Mouse (Mus musculus): ENCODE results near the gene Mrrf. TPM values are rescaled to one million over a fixed set of nuclear protein-coding genes. Genes with fewer than 3 reads are reported as not detected.

The Mrrf gene
- polyA plus RNA-seq, 1 experiment from 2014 or later: 30.4 TPM

- Histone ChIP-seq H3K36me3 (ENCODE audit: insufficient read depth) (no peaks in the 10 kb centered on the region), H3K27ac (ENCODE audit: low read depth) (no peak overlapping the region; the same call in 1 of the 2 replicates), H3K4me2 (peak overlapping the region; percentile 36; the same call in 1 of the 2 replicates), H3K4me3 (ENCODE audit: low read depth, low read length) (peak overlapping the region; percentile 12; the same call in 1 of the 2 replicates), H3K27me3 (ENCODE audit: insufficient read depth, low read length) (peaks cover 27% of the 10 kb centered on the region), H3K9ac (no peak overlapping the region), H3K4me1 (ENCODE audit: insufficient read depth) (peaks cover 9% of the 10 kb centered on the region; the same call in 1 of the 2 replicates), H3K9me3 (ENCODE audit: low read depth, low read length) (no peaks in the 10 kb centered on the region)
- TF ChIP-seq CTCF (IDR thresholded peaks at IDR 0.05; ENCODE audit: low read depth): no peak
- ATAC-seq (ENCODE audit: insufficient read depth) (no peak), DNase-seq (peak; percentile 64)
- WGBS: 4% methylated on average over 33 of the region's 34 CpGs
Observed at GRCm38 (mm10) chr2:36210796-36211195, 74.6 kb downstream of the Mrrf start.

- Histone ChIP-seq H3K4me3 (ENCODE audit: low read depth, low read length) (no peak overlapping the region), H3K4me2 (no peak overlapping the region), H3K27ac (ENCODE audit: low read depth) (no peak overlapping the region), H3K9ac (no peak overlapping the region), H3K4me1 (ENCODE audit: insufficient read depth) (peaks cover 18% of the 10 kb centered on the region; the same call in 1 of the 2 replicates), H3K36me3 (ENCODE audit: insufficient read depth) (no peaks in the 10 kb centered on the region), H3K9me3 (ENCODE audit: low read depth, low read length) (no peaks in the 10 kb centered on the region), H3K27me3 (ENCODE audit: insufficient read depth, low read length) (peaks cover 27% of the 10 kb centered on the region)
- ATAC-seq (ENCODE audit: insufficient read depth) (no peak), DNase-seq (peak; percentile 50)
- no peak for TF ChIP-seq CTCF (IDR thresholded peaks at IDR 0.05; ENCODE audit: low read depth)
- 35% methylated on average over 7 of the region's 7 CpGs for WGBS
Observed at GRCm38 (mm10) chr2:36211785-36212184, 75.6 kb downstream of the Mrrf start.

GRCm38 (mm10) chr2:36213108-36213507 is 76.9 kb downstream of the Mrrf start:
- peaks cover 27% of the 10 kb centered on the region for H3K27me3 ChIP-seq (ENCODE audit: insufficient read depth, low read length)
- WGBS: 32% methylated on average over 7 of the region's 7 CpGs
- H3K36me3 ChIP-seq (ENCODE audit: insufficient read depth): no peaks in the 10 kb centered on the region
- ATAC-seq (ENCODE audit: insufficient read depth) (no peak), DNase-seq (peak; percentile 66)
- H3K27ac ChIP-seq (ENCODE audit: low read depth): no peak overlapping the region
- no peaks in the 10 kb centered on the region for H3K9me3 ChIP-seq (ENCODE audit: low read depth, low read length)
- no peak for TF ChIP-seq CTCF (IDR thresholded peaks at IDR 0.05; ENCODE audit: low read depth)
- no peak overlapping the region for H3K4me3 ChIP-seq (ENCODE audit: low read depth, low read length)
- H3K4me2 ChIP-seq: no peak overlapping the region
- H3K9ac ChIP-seq: no peak overlapping the region
- peaks cover 31% of the 10 kb centered on the region for H3K4me1 ChIP-seq (ENCODE audit: insufficient read depth)

- TF ChIP-seq CTCF (IDR thresholded peaks at IDR 0.05; ENCODE audit: low read depth): peak; percentile 96
- Histone ChIP-seq H3K36me3 (ENCODE audit: insufficient read depth) (no peaks in the 10 kb centered on the region), H3K4me1 (ENCODE audit: insufficient read depth) (peaks cover 33% of the 10 kb centered on the region), H3K9ac (no peak overlapping the region), H3K27me3 (ENCODE audit: insufficient read depth, low read length) (peaks cover 27% of the 10 kb centered on the region), H3K4me2 (peak overlapping the region; percentile 45; the same call in 1 of the 2 replicates), H3K4me3 (ENCODE audit: low read depth, low read length) (no peak overlapping the region), H3K9me3 (ENCODE audit: low read depth, low read length) (no peaks in the 10 kb centered on the region), H3K27ac (ENCODE audit: low read depth) (peak overlapping the region; percentile 28; the same call in 1 of the 2 replicates)
- 4% methylated on average over 8 of the region's 8 CpGs for WGBS
- ATAC-seq (ENCODE audit: insufficient read depth): peak; percentile 71
- DNase-seq: peak; percentile 97
Observed at GRCm38 (mm10) chr2:36214023-36214422, 77.8 kb downstream of the Mrrf start.

GRCm38 (mm10) chr2:36214425-36214824 is 78.2 kb downstream of the Mrrf start:
- H3K4me1 ChIP-seq (ENCODE audit: insufficient read depth): peaks cover 33% of the 10 kb centered on the region
- no peak overlapping the region for H3K9ac ChIP-seq
- WGBS: 50% methylated on average over 5 of the region's 5 CpGs
- H3K9me3 ChIP-seq (ENCODE audit: low read depth, low read length): no peaks in the 10 kb centered on the region
- H3K4me3 ChIP-seq (ENCODE audit: low read depth, low read length): no peak overlapping the region
- TF ChIP-seq CTCF (IDR thresholded peaks at IDR 0.05; ENCODE audit: low read depth): peak; percentile 57
- no peak overlapping the region for H3K27ac ChIP-seq (ENCODE audit: low read depth)
- ATAC-seq (ENCODE audit: insufficient read depth): no peak
- H3K27me3 ChIP-seq (ENCODE audit: insufficient read depth, low read length): peaks cover 26% of the 10 kb centered on the region
- DNase-seq: peak; percentile 80
- H3K36me3 ChIP-seq (ENCODE audit: insufficient read depth): no peaks in the 10 kb centered on the region
- H3K4me2 ChIP-seq: peak overlapping the region; percentile 45; the same call in 1 of the 2 replicates

GRCm38 (mm10) chr2:36215203-36215739 is 79.1 kb downstream of the Mrrf start:
- no peak for TF ChIP-seq CTCF (IDR thresholded peaks at IDR 0.05; ENCODE audit: low read depth)
- Histone ChIP-seq H3K9me3 (ENCODE audit: low read depth, low read length) (no peaks in the 10 kb centered on the region), H3K4me3 (ENCODE audit: low read depth, low read length) (no peak overlapping the region), H3K27ac (ENCODE audit: low read depth) (no peak overlapping the region), H3K9ac (no peak overlapping the region), H3K27me3 (ENCODE audit: insufficient read depth, low read length) (peaks cover 17% of the 10 kb centered on the region), H3K4me2 (no peak overlapping the region), H3K4me1 (ENCODE audit: insufficient read depth) (peaks cover 33% of the 10 kb centered on the region), H3K36me3 (ENCODE audit: insufficient read depth) (no peaks in the 10 kb centered on the region)
- WGBS: 89% methylated on average over 5 of the region's 5 CpGs
- no peak for ATAC-seq (ENCODE audit: insufficient read depth)
- no peak for DNase-seq

GRCm38 (mm10) chr2:36216546-36216945 is 80.4 kb downstream of the Mrrf start:
- Histone ChIP-seq H3K9me3 (ENCODE audit: low read depth, low read length) (no peaks in the 10 kb centered on the region), H3K36me3 (ENCODE audit: insufficient read depth) (no peaks in the 10 kb centered on the region), H3K27ac (ENCODE audit: low read depth) (peak overlapping the region; percentile 87), H3K4me1 (ENCODE audit: insufficient read depth) (peaks cover 33% of the 10 kb centered on the region), H3K4me3 (ENCODE audit: low read depth, low read length) (no peak overlapping the region), H3K27me3 (ENCODE audit: insufficient read depth, low read length) (peaks cover 5% of the 10 kb centered on the region), H3K4me2 (peak overlapping the region; percentile 29; the same call in 1 of the 2 replicates), H3K9ac (no peak overlapping the region)
- no peak for TF ChIP-seq CTCF (IDR thresholded peaks at IDR 0.05; ENCODE audit: low read depth)
- ATAC-seq (ENCODE audit: insufficient read depth): peak; percentile 2; the same call in 1 of the 2 replicates
- DNase-seq: peak; percentile 43
